Mouse (Mus musculus) G1E (cell line): ENCODE data around the gene Errfi1.

Experiments used
- CTCF ChIP-seq: IDR thresholded peaks from 2 replicates; pipeline ENCODE4 v1.5.1; 2012; ENCODE audit warnings: low read depth, low read length, inconsistent platforms, mixed read lengths
- GATA1 ChIP-seq: IDR thresholded peaks from 2 replicates; pipeline ENCODE4 v1.6.1; 2012; ENCODE audit warnings: borderline replicate concordance, low read length, inconsistent platforms, mixed read lengths
- TAL1 ChIP-seq: conservative IDR thresholded peaks from 2 replicates; pipeline ENCODE4 v1.6.1; 2012; ENCODE audit warnings: low read depth, low read length, inconsistent platforms, mixed read lengths

- TF ChIP-seq CTCF (no peak), GATA1 (no peak), TAL1 (no peak)
Measured at GRCm38 (mm10) chr4:150866494-150866893, 12.8 kb downstream of the Errfi1 start.
